Mouse (Mus musculus): ENCODE data around the gene Ptpn3. TPM values are rescaled to one million over a fixed set of nuclear protein-coding genes. Genes with fewer than 3 reads are reported as not detected.

Gene Ptpn3
- polyA plus RNA-seq (2017; shearing (Covaris generic)): 1 to 10 TPM; 3.3 to 4.5 TPM

DNA sequence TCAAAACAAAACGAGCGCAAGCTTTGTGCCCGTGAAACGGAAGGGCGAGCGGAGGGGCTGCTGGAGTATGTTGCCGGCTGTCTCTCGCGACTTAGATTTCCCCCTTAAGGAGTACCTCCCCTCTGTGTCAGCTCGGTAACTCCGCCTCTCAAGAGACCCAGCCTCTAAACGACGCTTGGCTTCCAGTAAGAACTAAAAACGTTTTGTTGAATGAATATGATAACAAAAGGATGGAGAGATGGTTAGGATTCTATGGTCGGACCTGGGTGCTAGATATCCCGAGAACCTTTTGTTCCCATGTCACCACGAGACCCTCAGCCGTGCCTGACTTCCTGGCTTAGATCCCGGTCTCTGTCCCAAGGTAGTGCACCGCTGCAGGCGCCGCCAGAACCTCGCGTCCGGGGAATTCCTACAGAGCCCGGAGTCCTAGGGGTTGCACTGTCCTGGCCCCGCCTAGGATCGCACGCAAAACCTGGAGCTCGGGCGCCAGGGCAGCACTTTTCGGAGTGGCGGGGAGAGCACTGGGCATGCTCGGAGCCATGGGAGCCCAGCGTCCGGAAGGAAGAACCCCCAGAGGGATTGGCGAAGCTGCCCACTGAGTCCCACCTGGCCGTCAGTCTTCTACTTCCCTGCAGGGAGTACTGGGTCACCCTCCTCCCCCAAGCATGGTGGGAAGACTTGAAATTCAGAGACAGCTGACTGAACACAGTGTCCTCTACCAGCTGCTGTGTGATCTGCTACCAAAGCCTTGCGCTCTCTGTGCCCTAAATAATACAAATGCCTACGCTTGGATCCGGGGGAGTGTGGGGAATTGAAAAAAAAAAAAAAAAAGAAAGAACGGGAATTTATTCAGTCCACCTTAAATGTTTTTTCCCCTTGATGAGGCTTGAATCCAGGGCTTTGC lies at the start of gene Ptpn3:
Ptpn3 (minus strand) TSS at position 428 of the 904 bp plus-strand sequence.

DNA sequence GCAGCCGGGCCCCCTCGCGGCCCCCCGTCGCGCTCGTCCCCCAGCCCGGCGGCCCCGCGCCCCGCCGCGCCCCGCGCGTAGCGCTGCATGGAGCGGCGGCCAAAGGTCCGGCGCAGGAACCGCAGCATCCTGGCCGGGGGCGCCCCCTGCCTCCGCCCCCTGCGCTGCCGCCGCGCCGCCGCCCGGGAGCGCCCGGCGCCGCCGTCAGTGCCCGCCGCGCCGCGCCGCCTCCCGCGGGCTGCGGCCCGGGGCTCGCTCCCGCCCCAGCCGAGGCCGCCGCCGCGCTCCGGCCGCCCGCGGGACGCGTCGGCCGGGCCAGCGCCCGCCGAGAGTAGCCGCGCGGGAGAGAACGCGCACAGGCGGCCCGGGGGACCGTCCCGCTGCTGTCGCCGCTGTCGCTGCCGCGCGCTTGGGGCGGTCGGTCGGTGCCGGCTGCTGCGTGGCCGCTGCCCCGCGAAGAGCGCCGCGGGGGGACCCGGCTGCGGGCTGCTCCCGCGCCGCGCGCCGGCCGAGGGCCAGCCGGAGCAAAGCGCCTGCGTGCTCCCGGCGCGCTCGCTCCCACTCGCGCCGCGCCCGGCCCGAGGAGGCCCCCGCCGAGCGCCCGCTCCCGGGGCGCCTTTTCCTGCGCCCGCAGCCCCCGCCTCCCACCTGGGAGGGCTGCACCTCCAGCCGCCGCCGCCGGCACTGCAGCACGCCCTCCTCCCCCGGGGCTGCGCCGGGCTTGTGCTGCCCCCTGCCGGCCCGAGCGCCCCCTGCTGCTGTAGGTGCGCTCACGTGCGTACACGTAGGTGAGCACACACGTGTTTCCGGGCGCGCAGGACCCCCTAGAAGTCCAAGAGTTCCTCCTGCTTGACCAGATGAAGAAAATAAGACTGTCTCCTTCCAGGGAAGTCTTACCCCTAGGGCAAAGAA lies 158.4 kb downstream of the Ptpn3 start, which contains the start of gene Epb41l4b:
Epb41l4b (minus strand) TSS at position 412 of the 912 bp plus-strand sequence.

Other genes with a start within 250 kb of the Ptpn3 start
- 1 to 10 TPM in 1 of 2 experiments, under 1 TPM in 1; 0.52 to 1.8 TPM for gene Epb41l4b, start 158.4 kb downstream of the Ptpn3 start, polyA plus RNA-seq (2017; shearing (Covaris generic))
- under 1 TPM; 0.12 to 0.83 TPM for gene Palm2, start 132.4 kb upstream of the Ptpn3 start, polyA plus RNA-seq (2017; shearing (Covaris generic))